Mouse (Mus musculus): ENCODE results near the gene Myh13. TPM values are rescaled to one million over a fixed set of nuclear protein-coding genes. Genes with fewer than 3 reads are reported as not detected.

Myh13 gene
- polyA plus RNA-seq, 1 experiment from 2014 or later = not detected

DNA sequence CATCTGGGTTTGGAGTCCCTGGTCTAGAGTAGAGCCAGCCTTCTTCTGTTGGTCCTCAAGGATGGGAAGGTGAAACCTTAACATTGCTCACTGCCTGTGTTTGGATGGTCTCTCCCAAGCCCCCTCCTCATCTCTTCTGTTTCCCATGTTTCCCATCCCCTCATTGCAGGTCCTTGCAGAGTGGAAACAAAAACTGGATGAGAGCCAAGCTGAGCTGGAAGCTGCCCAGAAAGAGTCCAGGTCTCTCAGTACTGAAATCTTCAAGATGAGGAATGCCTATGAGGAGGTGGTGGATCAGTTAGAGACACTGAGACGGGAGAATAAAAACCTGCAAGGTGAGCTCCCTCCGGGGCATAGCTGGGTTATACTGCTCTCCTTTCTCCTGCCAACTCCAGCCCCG is 40.8 kb downstream of the Myh13 start:
- peaks cover 4% of the 10 kb centered on the region; the same call in 1 of the 2 replicates for H3K27me3 ChIP-seq (replicated peaks)
- 61% methylated on average over 3 of the region's 3 CpGs for WGBS
- no peak for ATAC-seq (ENCODE audit: insufficient number of reproducible peaks, low FRiP score)
- H3K4me3 ChIP-seq = no peak overlapping the region
- no peak overlapping the region for H3K4me2 ChIP-seq
- H3K27ac ChIP-seq (ENCODE audit: poor library complexity, severe bottlenecking) = no peak overlapping the region
- H3K36me3 ChIP-seq = no peaks in the 10 kb centered on the region
- no peaks in the 10 kb centered on the region for H3K9me3 ChIP-seq (replicated peaks)
- peaks cover 2% of the 10 kb centered on the region; the same call in 1 of the 2 replicates for H3K4me1 ChIP-seq (replicated peaks)
- H3K9ac ChIP-seq = no peak overlapping the region

DNA sequence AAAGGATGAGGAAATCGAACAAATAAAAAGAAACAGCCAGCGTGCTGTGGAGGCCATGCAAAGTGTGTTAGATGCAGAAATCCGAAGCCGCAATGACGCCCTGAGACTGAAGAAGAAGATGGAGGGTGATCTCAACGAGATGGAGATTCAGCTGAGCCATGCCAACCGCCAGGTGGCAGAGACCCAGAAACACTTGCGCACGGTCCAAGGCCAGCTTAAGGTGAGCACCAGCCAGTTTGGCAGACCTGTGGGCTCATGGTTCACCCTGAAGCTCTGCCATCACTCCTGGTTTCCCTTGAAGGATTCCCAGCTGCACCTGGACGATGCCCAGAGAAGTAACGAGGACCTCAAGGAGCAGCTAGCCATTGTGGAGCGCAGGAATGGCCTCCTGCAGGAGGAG is 43.1 kb downstream of the Myh13 start:
- no peak overlapping the region for H3K4me2 ChIP-seq
- H3K9me3 ChIP-seq (replicated peaks) = no peaks in the 10 kb centered on the region
- H3K27me3 ChIP-seq (replicated peaks) = 0 out of 2 replicates have a peak, but pooled peaks cover 4% of the 10 kb centered on the region
- H3K36me3 ChIP-seq = no peaks in the 10 kb centered on the region
- peaks cover 3% of the 10 kb centered on the region; the same call in 1 of the 2 replicates for H3K4me1 ChIP-seq (replicated peaks)
- ATAC-seq (ENCODE audit: insufficient number of reproducible peaks, low FRiP score) = no peak
- H3K27ac ChIP-seq (ENCODE audit: poor library complexity, severe bottlenecking) = no peak overlapping the region
- H3K9ac ChIP-seq = no peak overlapping the region
- 82% methylated on average over 12 of the region's 12 CpGs for WGBS
- H3K4me3 ChIP-seq = no peak overlapping the region

DNA sequence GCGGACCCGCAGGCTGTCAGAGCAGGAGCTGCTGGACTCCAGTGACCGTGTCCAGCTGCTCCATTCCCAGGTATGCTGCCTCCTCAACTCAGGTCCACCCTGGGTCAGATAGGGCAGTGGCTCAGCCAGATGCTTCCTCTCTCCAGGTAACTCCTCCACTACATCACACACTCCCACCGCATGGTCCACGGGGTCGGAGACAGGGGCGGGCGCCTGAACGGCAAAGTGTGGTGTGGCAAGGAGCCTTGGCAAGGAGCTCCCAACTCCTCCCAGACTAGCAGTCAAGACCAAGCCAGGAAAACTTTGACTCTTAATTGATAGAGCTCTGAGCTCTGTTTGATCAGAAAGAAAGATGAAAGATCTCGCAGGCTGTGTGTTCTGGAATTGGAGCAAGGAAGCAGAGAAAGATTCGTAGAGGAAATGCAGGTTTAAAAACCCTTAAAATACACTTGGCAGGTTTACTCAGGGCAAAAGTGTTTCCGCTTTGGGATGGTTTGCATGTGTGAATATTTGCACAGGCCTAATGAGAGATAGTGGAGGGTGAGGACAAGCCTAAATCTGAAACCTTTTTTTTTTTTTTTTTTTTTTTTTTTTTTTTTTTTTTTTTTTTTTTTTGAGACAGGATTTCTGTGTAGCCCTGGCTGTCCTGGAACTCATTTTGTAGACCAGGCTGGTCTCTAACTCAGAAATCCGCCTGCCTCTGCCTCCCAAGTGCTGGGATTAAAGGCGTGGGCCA is 43.7 kb downstream of the Myh13 start:
- H3K36me3 ChIP-seq = no peaks in the 10 kb centered on the region
- ATAC-seq (ENCODE audit: insufficient number of reproducible peaks, low FRiP score) = no peak
- no peak overlapping the region for H3K4me3 ChIP-seq
- H3K4me1 ChIP-seq (replicated peaks) = peaks cover 3% of the 10 kb centered on the region; the same call in 1 of the 2 replicates
- H3K9me3 ChIP-seq (replicated peaks) = no peaks in the 10 kb centered on the region
- no peak overlapping the region for H3K9ac ChIP-seq
- WGBS = 79% methylated on average over 14 of the region's 14 CpGs
- H3K4me2 ChIP-seq = no peak overlapping the region
- no peak overlapping the region for H3K27ac ChIP-seq (ENCODE audit: poor library complexity, severe bottlenecking)
- peaks cover 4% of the 10 kb centered on the region; the same call in 1 of the 2 replicates for H3K27me3 ChIP-seq (replicated peaks)

DNA sequence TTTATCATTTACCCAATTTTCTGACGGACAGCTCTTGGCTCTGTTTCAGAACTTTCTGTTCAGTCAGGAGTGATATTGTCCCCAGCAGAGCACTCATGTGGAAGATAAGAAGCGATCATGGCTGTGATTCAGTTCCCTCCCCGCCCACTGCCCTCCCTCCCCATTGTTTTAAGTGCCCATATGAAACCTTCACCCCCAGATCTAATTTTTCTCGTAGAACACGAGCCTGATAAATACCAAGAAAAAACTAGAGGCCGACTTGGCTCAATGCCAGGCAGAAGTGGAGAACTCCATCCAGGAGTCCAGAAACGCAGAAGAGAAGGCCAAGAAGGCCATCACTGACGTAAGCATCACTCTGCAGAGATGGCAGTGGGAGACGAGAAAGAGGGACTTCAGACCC is 45.5 kb downstream of the Myh13 start:
- no peak overlapping the region for H3K27ac ChIP-seq (ENCODE audit: poor library complexity, severe bottlenecking)
- H3K36me3 ChIP-seq = no peaks in the 10 kb centered on the region
- H3K27me3 ChIP-seq (replicated peaks) = peaks cover 5% of the 10 kb centered on the region; the same call in 1 of the 2 replicates
- H3K4me1 ChIP-seq (replicated peaks) = peaks cover 3% of the 10 kb centered on the region; the same call in 1 of the 2 replicates
- H3K4me3 ChIP-seq = no peak overlapping the region
- ATAC-seq (ENCODE audit: insufficient number of reproducible peaks, low FRiP score) = no peak
- H3K4me2 ChIP-seq = no peak overlapping the region
- 31% methylated on average over 9 of the region's 9 CpGs for WGBS
- H3K9ac ChIP-seq = no peak overlapping the region
- no peaks in the 10 kb centered on the region for H3K9me3 ChIP-seq (replicated peaks)

DNA sequence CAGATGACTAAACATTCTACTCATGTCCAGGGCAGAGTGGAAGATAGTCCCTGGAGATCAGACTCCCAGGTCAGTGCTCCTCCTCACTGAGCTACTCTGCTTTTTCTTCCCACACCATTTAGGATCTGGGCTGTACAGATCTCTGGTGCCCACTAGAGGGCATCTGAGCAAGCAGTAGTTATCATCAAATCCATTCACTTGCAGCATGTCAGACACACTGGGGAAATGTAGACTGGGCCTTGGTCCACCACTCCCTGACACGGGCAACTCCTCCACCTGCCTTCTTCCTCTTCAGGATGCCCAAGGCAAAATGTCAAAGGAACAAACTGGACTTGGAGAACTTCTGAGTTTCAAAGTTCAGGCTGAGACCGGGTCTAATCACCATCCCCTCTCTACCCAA is 51.9 kb downstream of the Myh13 start:
- Histone ChIP-seq H3K4me2 (no peak overlapping the region), H3K4me1 (replicated peaks) (no peaks in the 10 kb centered on the region), H3K27ac (ENCODE audit: poor library complexity, severe bottlenecking) (no peak overlapping the region), H3K9ac (no peak overlapping the region), H3K4me3 (no peak overlapping the region), H3K36me3 (no peaks in the 10 kb centered on the region), H3K27me3 (replicated peaks) (peaks cover 3% of the 10 kb centered on the region; the same call in 1 of the 2 replicates), H3K9me3 (replicated peaks) (no peaks in the 10 kb centered on the region)
- 53% methylated on average over 2 of the region's 2 CpGs for WGBS
- no peak for ATAC-seq (ENCODE audit: insufficient number of reproducible peaks, low FRiP score)

DNA sequence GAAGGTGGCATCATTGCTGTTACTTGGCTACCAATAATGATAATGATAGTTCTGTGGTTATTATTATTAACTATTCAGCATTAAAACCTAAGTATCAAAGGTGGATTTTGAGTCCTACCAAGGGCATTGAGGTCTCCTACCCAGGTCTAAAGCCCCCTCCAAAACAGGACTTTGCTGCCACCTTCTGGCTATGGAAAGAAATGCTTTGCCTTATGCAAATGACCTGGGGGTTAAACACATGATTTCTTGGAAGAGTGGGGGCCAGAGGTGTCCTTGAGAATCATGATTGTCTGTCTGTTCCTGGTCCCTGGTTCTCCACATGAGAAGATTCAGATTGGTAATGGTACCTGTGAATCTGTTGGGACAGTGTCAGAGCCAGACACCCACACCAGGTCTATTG is 54.9 kb downstream of the Myh13 start:
- 0 out of 2 replicates have a peak, but pooled peaks cover 3% of the 10 kb centered on the region for H3K27me3 ChIP-seq (replicated peaks)
- H3K9ac ChIP-seq = no peak overlapping the region
- ATAC-seq (ENCODE audit: insufficient number of reproducible peaks, low FRiP score) = no peak
- no peak overlapping the region for H3K4me2 ChIP-seq
- H3K27ac ChIP-seq (ENCODE audit: poor library complexity, severe bottlenecking) = no peak overlapping the region
- H3K9me3 ChIP-seq (replicated peaks) = no peaks in the 10 kb centered on the region
- H3K4me3 ChIP-seq = no peak overlapping the region
- no peaks in the 10 kb centered on the region for H3K36me3 ChIP-seq
- 0 out of 2 replicates have a peak, but pooled peaks cover 7% of the 10 kb centered on the region for H3K4me1 ChIP-seq (replicated peaks)

DNA sequence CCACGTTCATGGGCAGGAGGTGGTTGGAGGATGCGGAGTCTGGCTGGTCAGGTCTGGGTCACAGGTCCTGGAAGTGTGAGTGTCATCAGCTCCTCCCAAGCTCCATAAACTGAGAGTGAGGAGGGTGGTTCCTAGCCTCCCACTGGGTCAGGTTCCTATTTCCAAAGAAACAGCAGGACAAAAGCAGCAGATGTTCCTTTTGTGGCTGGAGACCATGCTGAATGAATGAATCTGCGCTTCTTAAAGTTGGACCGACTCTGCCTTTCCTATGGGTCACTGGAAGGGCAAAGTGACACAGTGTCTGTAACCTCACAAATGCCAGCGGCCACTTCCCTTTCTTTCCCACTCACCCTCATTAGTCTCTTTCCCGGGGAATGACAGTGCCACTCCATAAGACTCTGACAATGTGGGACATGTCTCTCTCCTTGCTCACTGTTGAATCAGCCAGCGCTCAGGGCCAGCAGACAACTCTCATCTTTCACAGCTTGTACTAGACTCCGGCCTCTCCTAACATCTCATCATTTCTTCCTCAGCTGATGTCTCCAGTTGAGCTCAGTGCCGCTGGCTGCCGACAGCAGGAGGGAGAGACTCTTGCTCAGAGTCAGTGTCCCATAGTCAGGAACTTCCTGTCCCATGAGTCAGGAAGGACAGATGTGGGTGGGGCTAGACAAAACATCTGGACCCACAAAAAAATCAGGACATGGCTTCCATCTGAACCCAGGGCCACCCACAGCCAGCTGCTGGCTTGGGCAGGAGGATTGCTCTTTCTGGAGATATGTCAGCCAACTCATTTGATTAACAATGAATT is 58.4 kb downstream of the Myh13 start:
- Histone ChIP-seq H3K27ac (ENCODE audit: poor library complexity, severe bottlenecking) (no peak overlapping the region), H3K4me1 (replicated peaks) (0 out of 2 replicates have a peak, but pooled peaks cover 11% of the 10 kb centered on the region), H3K4me3 (no peak overlapping the region), H3K36me3 (no peaks in the 10 kb centered on the region), H3K9ac (no peak overlapping the region), H3K4me2 (no peak overlapping the region), H3K9me3 (replicated peaks) (no peaks in the 10 kb centered on the region), H3K27me3 (replicated peaks) (no peaks in the 10 kb centered on the region)
- no peak for ATAC-seq (ENCODE audit: insufficient number of reproducible peaks, low FRiP score)
- 48% methylated on average over 10 of the region's 10 CpGs for WGBS

DNA sequence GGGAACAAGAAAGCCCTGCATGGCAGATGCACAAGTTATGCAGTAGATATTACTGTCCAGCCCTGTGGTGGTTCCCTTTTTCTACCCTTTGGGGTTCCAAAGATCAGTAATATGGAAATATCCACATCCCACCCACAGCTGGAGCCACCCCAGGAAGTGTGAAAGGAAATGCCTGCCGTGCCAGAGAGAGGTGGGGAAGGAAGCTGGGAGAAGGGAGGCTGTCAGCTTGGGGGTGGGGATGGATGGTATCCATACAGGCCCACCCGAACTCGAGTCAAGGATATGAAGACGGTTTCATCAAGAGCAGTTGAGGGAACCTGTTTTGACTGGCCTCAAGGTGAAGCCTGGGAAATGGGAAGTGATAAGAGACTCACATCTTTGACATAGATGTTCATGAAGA is 60.4 kb downstream of the Myh13 start:
- H3K27ac ChIP-seq (ENCODE audit: poor library complexity, severe bottlenecking) = no peak overlapping the region
- H3K4me1 ChIP-seq (replicated peaks) = 0 out of 2 replicates have a peak, but pooled peaks cover 15% of the 10 kb centered on the region
- no peak overlapping the region for H3K4me3 ChIP-seq
- no peaks in the 10 kb centered on the region for H3K36me3 ChIP-seq
- H3K4me2 ChIP-seq = no peak overlapping the region
- WGBS = 36% methylated on average over 4 of the region's 4 CpGs
- no peaks in the 10 kb centered on the region for H3K27me3 ChIP-seq (replicated peaks)
- H3K9ac ChIP-seq = no peak overlapping the region
- no peak for ATAC-seq (ENCODE audit: insufficient number of reproducible peaks, low FRiP score)
- no peaks in the 10 kb centered on the region for H3K9me3 ChIP-seq (replicated peaks)

DNA sequence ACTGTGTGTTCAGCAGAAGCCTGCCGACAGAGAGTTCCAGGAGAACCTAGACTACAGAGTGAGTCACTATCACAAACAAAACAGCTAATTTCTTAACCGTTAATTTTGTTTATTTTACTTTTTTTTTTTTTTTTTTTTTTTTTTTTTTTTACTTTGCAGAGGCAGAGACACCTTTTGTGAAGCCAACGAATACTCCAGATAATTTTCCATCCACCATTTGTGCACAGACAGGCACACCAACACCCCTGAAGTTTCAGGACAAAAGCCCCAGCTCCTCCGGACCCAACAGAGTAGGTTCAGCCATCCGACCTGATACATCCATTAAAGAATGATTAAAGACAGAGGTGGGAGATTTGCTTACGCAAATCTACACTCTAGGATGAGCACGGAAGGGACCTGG is 63.2 kb downstream of the Myh13 start:
- Histone ChIP-seq H3K9me3 (replicated peaks) (peaks cover 9% of the 10 kb centered on the region; the same call in 1 of the 2 replicates), H3K4me1 (replicated peaks) (0 out of 2 replicates have a peak, but pooled peaks cover 16% of the 10 kb centered on the region), H3K36me3 (no peaks in the 10 kb centered on the region), H3K9ac (no peak overlapping the region), H3K4me3 (no peak overlapping the region), H3K4me2 (no peak overlapping the region), H3K27ac (ENCODE audit: poor library complexity, severe bottlenecking) (no peak overlapping the region), H3K27me3 (replicated peaks) (no peaks in the 10 kb centered on the region)
- 73% methylated on average over 7 of the region's 7 CpGs for WGBS
- no peak for ATAC-seq (ENCODE audit: insufficient number of reproducible peaks, low FRiP score)

DNA sequence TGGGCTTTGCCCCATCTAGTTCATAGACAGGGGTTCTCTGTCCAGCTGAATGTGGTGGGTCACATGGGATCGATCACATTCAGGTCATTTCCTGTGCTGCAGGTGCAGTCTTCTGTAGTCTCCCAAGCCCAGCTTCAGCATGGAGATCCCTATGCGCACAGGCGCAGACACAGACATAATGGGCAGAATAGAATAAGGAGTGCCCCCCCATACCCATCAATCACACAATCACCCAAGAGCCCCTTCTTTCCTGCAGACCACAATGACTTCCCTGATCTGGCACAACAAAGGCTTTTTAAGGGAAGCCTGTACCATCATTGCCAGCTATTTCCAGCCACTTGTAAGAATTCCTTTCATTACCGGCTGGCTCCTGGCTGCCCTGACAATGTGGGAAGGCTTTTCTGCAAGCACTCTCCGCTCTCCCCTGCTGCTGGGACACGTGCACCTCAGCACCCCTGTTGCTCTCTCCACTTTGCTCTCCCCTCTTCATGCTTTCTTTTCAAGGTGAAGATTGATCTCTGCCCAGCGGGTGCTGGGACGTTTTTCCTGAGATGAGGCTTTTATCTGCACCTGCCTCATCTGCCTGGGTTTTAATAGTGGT is 65.5 kb downstream of the Myh13 start:
- no peaks in the 10 kb centered on the region for H3K27me3 ChIP-seq (replicated peaks)
- H3K9ac ChIP-seq = no peak overlapping the region
- H3K36me3 ChIP-seq = no peaks in the 10 kb centered on the region
- H3K27ac ChIP-seq (ENCODE audit: poor library complexity, severe bottlenecking) = no peak overlapping the region
- H3K4me1 ChIP-seq (replicated peaks) = 0 out of 2 replicates have a peak, but pooled peaks cover 4% of the 10 kb centered on the region
- ATAC-seq (ENCODE audit: insufficient number of reproducible peaks, low FRiP score) = no peak
- WGBS = 40% methylated on average over 8 of the region's 8 CpGs
- no peak overlapping the region for H3K4me3 ChIP-seq
- H3K4me2 ChIP-seq = no peak overlapping the region
- peaks cover 9% of the 10 kb centered on the region; the same call in 1 of the 2 replicates for H3K9me3 ChIP-seq (replicated peaks)
